Mouse (Mus musculus) intestine, embryonic 14.5 days (tissue): ENCODE results near the gene Pde6d. TPM values are rescaled to one million over a fixed set of nuclear protein-coding genes. Genes with fewer than 3 reads are reported as not detected.

Experiments
- ATAC-seq: fragments of 200-750 bp; cut with Nextera tagmentation; replicated peaks from 2 replicates; pipeline ENCODE4 v1.8.0; 2017; ENCODE audit warnings: low read depth, moderate number of reproducible peaks, moderate TSS enrichment, moderate library complexity; ENCODE audit not compliant: low FRiP score, low TSS enrichment
- DNase-seq: peaks from one replicate; pipeline ENCODE4 v3.0.0-alpha.2; 2018; ENCODE audit warnings: low spot score
- H3K27ac ChIP-seq: fragments of 300-500 bp; sonication (generic); 2 replicates; pipeline ENCODE4 v1.5.1; 2014; ENCODE audit warnings: low read depth, mild to moderate bottlenecking, control low read depth
- H3K27me3 ChIP-seq: fragments of 300-500 bp; sonication (generic); replicated peaks from 2 replicates; pipeline ENCODE4 v1.6.1; 2014; ENCODE audit warnings: low read length, control low read depth; ENCODE audit not compliant: control insufficient read depth, insufficient read depth
- H3K36me3 ChIP-seq: fragments of 300-500 bp; sonication (generic); 2 replicates; pipeline ENCODE4 v1.6.1; 2014; ENCODE audit warnings: low read length, control low read depth; ENCODE audit not compliant: control insufficient read depth, insufficient read depth
- H3K4me1 ChIP-seq: fragments of 300-500 bp; sonication (generic); replicated peaks from 2 replicates; pipeline ENCODE4 v1.6.1; 2014; ENCODE audit warnings: low read length, control low read depth, mixed read lengths; ENCODE audit not compliant: control insufficient read depth, insufficient read depth
- H3K4me2 ChIP-seq: fragments of 300-500 bp; sonication (generic); 2 replicates; pipeline ENCODE4 v1.6.1; 2014; ENCODE audit warnings: low read length
- H3K4me3 ChIP-seq: fragments of 300-500 bp; sonication (generic); 2 replicates; pipeline ENCODE4 v1.5.1; 2014; ENCODE audit warnings: low read depth, low read length, control low read depth, mixed read lengths
- H3K9ac ChIP-seq: fragments of 300-500 bp; sonication (generic); 2 replicates; pipeline ENCODE4 v1.6.1; 2014; ENCODE audit warnings: mild to moderate bottlenecking, low read length
- H3K9me3 ChIP-seq: fragments of 300-500 bp; sonication (generic); 2 replicates; pipeline ENCODE4 v1.6.1; 2016; ENCODE audit warnings: low read length, control low read depth; ENCODE audit not compliant: control insufficient read depth
- WGBS: fragments of 180-500 bp; shearing (Covaris S2); extraction: QIAGEN DNeasy Blood & Tissue Kit; methylation state at CpG from one replicate; pipeline ENCODE4 v1.1.7; 2014; 5-methylcytosine and 5-hydroxymethylcytosine counted together
- polyA plus RNA-seq: library from polyadenylated mRNA; unstranded; fragments of >200 nt; fragmentation: Nextera tagmentation; extraction: Ambion mirVana; gene quantifications from 2 replicates; pipeline ENCODE4 v1.2.1, GENCODE M21; 2014

Pde6d gene
- polyA plus RNA-seq, result 45.7 and 46.0 TPM in 2 replicates

- ATAC-seq (peak; percentile 96), DNase-seq (peak; percentile 99)
- Histone ChIP-seq H3K4me3 (peak within 1 kb of the TSS; percentile 87), H3K36me3 (no peaks in the 10 kb centered on the region), H3K9ac (peak within 1 kb of the TSS; percentile 73), H3K4me1 (peaks cover 14% of the 10 kb centered on the region), H3K9me3 (no peaks in the 10 kb centered on the region), H3K4me2 (peak within 1 kb of the TSS; percentile 56), H3K27me3 (no peaks in the 10 kb centered on the region), H3K27ac (no peak within 1 kb of the TSS; the same call in 1 of the 2 replicates)
- 0% methylated on average over 26 of the region's 26 CpGs for WGBS
Observed at GRCm38 (mm10) chr1:86582451-86583096, at the start of gene Pde6d, which contains the start of gene Cops7b. TSS of gene Pde6d (minus strand) at chr1:86582629. TSS of gene Cops7b (plus strand) at chr1:86582904.

GRCm38 (mm10) chr1:86630527-86630926 is 48.1 kb upstream of the Pde6d start:
- no peak overlapping the region for H3K9ac ChIP-seq
- no peak overlapping the region for H3K27ac ChIP-seq
- WGBS, result 79% methylated on average over 4 of the region's 4 CpGs
- no peaks in the 10 kb centered on the region for H3K36me3 ChIP-seq
- DNase-seq (no peak), ATAC-seq (no peak)
- peaks cover 7% of the 10 kb centered on the region for H3K4me1 ChIP-seq
- H3K4me3 ChIP-seq, result no peak overlapping the region
- H3K27me3 ChIP-seq, result no peaks in the 10 kb centered on the region
- no peaks in the 10 kb centered on the region for H3K9me3 ChIP-seq
- no peak overlapping the region for H3K4me2 ChIP-seq

- 60% methylated on average over 4 of the region's 4 CpGs for WGBS
- Histone ChIP-seq H3K4me1 (peaks cover 7% of the 10 kb centered on the region), H3K27me3 (no peaks in the 10 kb centered on the region), H3K4me3 (no peak overlapping the region), H3K4me2 (no peak overlapping the region), H3K9me3 (no peaks in the 10 kb centered on the region), H3K36me3 (no peaks in the 10 kb centered on the region), H3K27ac (no peak overlapping the region), H3K9ac (no peak overlapping the region)
- no peak for DNase-seq
- ATAC-seq, result no peak
Observed at GRCm38 (mm10) chr1:86629936-86630335, 47.5 kb upstream of the Pde6d start.

- ATAC-seq (no peak), DNase-seq (no peak)
- Histone ChIP-seq H3K4me1 (peaks cover 7% of the 10 kb centered on the region), H3K4me2 (no peak overlapping the region), H3K4me3 (no peak overlapping the region), H3K27me3 (no peaks in the 10 kb centered on the region), H3K36me3 (no peaks in the 10 kb centered on the region), H3K9me3 (no peaks in the 10 kb centered on the region), H3K9ac (no peak overlapping the region), H3K27ac (no peak overlapping the region)
- WGBS, result 67% methylated on average over 3 of the region's 3 CpGs
Observed at GRCm38 (mm10) chr1:86628270-86628669, 45.8 kb upstream of the Pde6d start.

GRCm38 (mm10) chr1:86623001-86624000 is 40.9 kb upstream of the Pde6d start:
- no peak overlapping the region for H3K9ac ChIP-seq
- no peak overlapping the region for H3K4me3 ChIP-seq
- ATAC-seq (peak; percentile 74), DNase-seq (peak; percentile 60)
- H3K4me2 ChIP-seq, result peak overlapping the region; percentile 26
- H3K27ac ChIP-seq, result peak overlapping the region; percentile 38; the same call in 1 of the 2 replicates
- no peaks in the 10 kb centered on the region for H3K9me3 ChIP-seq
- no peaks in the 10 kb centered on the region for H3K36me3 ChIP-seq
- no peaks in the 10 kb centered on the region for H3K27me3 ChIP-seq
- WGBS, result 25% methylated on average over 16 of the region's 16 CpGs
- H3K4me1 ChIP-seq, result 0 out of 2 replicates have a peak, but pooled peaks cover 3% of the 10 kb centered on the region

- Histone ChIP-seq H3K4me1 (0 out of 2 replicates have a peak, but pooled peaks cover 3% of the 10 kb centered on the region), H3K4me3 (no peak overlapping the region), H3K36me3 (no peaks in the 10 kb centered on the region), H3K9me3 (no peaks in the 10 kb centered on the region), H3K27ac (no peak overlapping the region), H3K27me3 (no peaks in the 10 kb centered on the region), H3K4me2 (no peak overlapping the region), H3K9ac (no peak overlapping the region)
- WGBS, result 76% methylated on average over 2 of the region's 2 CpGs
- ATAC-seq, result no peak
- no peak for DNase-seq
Observed at GRCm38 (mm10) chr1:86622296-86622695, 39.9 kb upstream of the Pde6d start.

- ATAC-seq, result 0 out of 2 replicates have a peak, but pooled peaks have one; percentile 47
- 56% methylated on average over 10 of the region's 10 CpGs for WGBS
- peak; percentile 78 for DNase-seq
Observed at GRCm38 (mm10) chr1:86618454-86619125, 36.2 kb upstream of the Pde6d start.

GRCm38 (mm10) chr1:86614269-86614668 is 31.8 kb upstream of the Pde6d start:
- Histone ChIP-seq H3K4me3 (no peak overlapping the region), H3K27me3 (no peaks in the 10 kb centered on the region), H3K9ac (no peak overlapping the region), H3K4me2 (no peak overlapping the region), H3K36me3 (no peaks in the 10 kb centered on the region), H3K9me3 (no peaks in the 10 kb centered on the region), H3K4me1 (no peaks in the 10 kb centered on the region), H3K27ac (no peak overlapping the region)
- no peak for DNase-seq
- ATAC-seq, result no peak

More at GRCm38 (mm10) chr1:86618454-86619125, 36.2 kb upstream of the Pde6d start:
- H3K4me3 ChIP-seq, result no peak overlapping the region
- 0 out of 2 replicates have a peak, but pooled peaks cover 2% of the 10 kb centered on the region for H3K4me1 ChIP-seq
- H3K36me3 ChIP-seq, result no peaks in the 10 kb centered on the region
- no peaks in the 10 kb centered on the region for H3K9me3 ChIP-seq
- no peak overlapping the region for H3K4me2 ChIP-seq
- H3K9ac ChIP-seq, result no peak overlapping the region
- H3K27ac ChIP-seq, result no peak overlapping the region
- no peaks in the 10 kb centered on the region for H3K27me3 ChIP-seq
